Mouse (Mus musculus): ENCODE results near the gene Tgm4.

The Tgm4 gene

DNA sequence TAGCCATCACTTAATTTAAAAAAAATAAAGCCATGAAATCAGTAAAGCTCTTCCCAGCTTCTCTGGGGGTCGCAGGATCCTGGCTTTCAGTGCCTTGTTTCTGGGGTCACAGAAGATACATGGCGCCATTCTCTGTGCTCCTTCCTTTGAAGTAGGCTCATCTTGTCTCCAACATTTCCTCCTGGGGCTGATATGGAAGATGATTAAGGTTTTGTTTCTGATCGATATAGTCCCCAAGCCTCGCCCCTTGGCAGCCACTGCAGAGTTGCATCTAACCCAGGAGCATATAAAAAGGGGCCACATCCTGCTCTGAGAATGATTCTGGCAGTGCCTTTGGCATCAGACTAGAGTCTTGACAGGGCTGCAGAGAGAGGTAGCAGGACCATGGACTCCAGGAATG lies at the start of gene Tgm4:
Tgm4 (plus strand) TSS at position 301 of the 400 bp plus-strand sequence.
- no peak for DNase-seq (ENCODE audit: low read depth)

DNA sequence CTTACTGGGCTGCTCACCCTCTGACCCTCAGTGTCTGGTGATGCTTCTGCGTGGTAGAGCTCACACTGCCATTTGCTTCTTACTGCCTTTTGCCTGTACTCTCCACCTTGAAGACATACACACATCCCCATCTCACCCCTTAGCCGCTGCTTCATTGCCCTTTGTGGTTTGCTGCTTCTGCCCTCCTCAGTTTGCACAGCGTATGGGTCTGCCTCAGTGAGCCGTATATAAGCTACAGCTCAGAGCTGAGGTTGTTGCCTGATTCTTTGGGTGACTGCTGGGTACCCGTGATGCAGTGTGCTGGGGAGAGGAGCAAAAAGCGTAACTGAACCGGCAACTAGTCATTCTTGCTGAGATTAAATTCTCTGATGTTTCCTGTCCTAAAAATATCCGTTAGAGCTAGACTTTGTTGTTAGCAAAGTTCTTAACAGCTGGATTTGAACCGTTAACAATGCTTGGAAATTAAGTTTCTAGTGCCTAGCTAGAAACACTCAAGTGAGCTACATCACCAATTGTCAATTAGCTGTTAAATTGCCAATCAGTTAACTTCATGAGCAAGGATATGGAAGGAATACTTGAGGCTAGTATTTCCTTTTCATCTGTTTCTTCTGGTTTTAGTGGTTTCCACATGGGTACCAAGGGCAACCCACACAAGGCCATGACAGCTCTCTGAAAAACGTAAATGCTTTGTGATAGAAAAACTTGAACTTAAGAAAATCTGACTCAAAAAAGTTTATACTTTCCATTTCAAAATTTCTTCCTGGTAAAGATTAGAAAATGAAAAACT lies 35.9 kb upstream of the Tgm4 start:
- DNase-seq (ENCODE audit: low read depth): no peak

DNA sequence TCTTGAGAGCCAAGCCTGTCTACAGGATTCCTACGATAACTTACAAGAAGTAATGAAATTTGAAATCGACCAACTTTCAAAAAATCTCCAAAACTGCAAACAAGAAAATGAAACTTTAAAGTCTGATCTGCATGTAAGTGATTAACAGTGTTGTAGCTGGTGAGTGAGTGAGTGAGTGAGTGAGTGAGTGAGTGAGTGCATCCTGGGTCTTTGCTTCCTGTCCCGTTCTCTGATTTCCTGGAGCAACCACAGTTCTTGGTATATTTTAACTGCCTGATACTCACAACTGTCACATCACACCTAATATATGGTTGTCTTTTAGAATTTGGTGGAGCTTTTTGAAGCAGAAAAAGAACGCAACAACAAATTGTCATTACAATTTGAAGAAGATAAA lies 35.3 kb upstream of the Tgm4 start:
- DNase-seq (ENCODE audit: low read depth): no peak

DNA sequence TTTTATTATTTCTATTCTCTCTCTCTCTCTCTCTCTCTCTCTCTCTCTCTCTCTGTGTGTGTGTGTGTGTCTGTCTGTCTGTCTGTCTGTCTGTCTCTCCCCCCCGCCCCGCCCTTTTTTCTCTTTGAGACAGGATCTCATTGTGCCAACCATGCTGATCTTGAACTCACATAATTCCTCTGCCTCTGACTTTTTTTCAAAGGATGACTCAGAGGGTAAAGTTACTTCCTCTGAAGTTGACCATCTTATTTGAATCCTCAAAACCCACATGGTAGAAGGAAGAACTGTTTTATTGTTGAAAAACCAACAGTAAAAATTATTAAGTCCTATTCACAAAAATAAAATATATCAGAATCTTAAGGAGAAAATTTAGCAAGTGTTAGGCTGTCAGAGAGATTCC lies 29.8 kb upstream of the Tgm4 start:
- DNase-seq (ENCODE audit: low read depth): no peak

DNA sequence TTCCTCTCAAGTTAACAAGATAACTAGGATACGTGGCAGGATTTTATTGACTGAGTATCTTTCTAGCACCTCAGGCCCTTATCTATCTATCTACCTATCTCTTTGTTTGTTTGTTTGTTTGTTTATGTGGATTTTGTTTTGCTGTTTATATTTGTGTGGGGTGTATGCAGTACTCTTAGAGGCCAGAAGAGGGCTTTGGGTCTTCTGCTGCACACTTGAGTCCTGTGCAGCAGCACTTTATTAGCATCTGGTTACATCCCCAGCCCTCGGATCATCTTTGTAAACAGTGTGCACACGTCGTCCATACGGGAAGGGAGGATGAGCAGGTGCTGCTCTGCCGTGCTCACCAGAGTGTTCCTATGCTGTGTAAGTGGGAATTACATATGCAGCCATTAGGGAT lies 28.5 kb upstream of the Tgm4 start:
- peak; percentile 25 for DNase-seq (ENCODE audit: low read depth)

DNA sequence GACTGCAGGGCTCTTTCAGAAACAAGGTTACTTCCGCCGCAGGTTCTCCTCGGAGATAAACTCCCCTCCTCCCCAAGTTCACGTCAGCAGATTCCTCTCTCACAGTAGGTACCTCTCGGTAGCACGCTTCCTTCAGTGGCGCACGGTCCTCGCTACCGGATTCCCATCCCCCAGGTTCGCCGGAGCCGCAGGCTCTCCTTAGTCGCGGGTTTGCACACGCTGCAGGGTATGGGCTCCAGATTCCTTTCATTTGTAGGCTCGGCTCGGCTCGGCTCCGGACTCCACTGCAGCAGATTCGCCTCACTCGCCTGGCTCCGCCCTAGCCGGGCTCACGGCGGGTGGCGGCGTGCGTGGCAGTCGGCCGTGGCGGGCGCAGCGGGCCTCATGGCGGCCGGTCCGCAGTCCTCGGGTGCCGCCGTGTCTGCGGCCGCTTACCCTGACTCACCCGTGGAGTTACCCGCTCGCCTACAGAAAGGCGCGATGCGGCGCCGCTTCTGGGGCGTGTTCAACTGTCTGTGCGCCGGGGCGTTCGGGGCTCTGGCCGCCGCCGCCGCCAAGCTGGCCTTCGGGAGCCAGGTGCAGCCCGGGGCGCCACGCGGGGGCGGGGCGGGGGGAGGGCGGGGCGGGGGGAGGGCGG lies 13.4 kb upstream of the Tgm4 start, which contains the start of gene Tmem42:
Tmem42 (plus strand) TSS at position 332 of the 637 bp plus-strand sequence.
- peak; percentile 88 for DNase-seq (ENCODE audit: low read depth)

DNA sequence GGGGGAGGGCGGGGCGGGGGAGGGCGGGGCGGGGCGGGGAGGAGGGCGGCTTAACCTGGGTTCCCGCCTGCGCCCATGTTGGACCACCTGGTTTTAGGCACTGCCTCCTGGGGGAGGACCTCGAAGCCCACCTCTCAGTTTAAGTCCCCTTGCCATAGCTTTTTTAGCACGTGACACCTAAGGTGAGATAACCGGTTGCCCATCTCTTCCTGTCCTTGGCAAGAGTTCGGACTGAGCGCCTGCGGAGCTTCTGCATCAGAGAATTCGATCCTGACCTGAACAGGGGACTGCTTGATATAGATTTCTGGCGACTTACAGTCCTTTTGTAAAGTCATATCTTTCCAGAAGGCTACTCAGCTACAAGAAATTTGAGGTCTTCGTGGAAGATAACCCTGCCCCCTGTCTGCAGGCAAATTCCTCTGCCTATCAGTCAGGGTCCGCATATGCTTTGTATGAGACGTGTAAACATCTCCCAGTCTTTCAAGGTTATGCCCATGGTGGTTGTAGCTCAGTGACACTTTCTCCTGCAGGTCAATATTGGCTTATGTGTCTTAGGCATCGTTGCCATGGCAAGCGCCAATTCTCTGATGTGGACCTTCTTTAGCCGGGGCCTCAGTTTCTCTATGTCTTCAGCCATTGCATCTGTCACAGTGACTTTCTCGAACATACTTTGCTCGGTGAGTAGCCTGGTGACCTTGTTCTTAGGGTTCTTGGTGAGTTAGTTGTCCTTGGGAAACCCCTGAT lies 12.7 kb upstream of the Tgm4 start:
- DNase-seq (ENCODE audit: low read depth): no peak

DNA sequence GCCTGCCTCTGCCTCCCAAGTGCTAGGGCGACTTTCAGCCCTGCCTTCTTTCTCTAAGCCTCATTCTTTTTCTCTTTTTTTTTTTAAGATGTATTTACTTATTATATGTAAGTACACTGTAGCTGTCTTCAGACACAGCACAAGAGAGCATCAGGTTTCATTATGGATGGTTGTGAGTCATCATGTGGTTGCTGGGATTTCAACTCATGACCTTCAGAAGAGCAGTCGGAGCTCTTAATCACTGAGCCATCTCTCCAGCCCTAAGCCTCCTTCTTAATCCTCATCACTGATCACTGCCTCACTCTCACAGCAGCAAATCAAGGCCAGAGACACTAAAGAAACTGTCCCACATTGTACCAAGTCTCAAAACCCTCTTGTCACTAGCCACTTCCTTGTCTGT lies 10.3 kb upstream of the Tgm4 start:
- DNase-seq (ENCODE audit: low read depth): peak; percentile 73

DNA sequence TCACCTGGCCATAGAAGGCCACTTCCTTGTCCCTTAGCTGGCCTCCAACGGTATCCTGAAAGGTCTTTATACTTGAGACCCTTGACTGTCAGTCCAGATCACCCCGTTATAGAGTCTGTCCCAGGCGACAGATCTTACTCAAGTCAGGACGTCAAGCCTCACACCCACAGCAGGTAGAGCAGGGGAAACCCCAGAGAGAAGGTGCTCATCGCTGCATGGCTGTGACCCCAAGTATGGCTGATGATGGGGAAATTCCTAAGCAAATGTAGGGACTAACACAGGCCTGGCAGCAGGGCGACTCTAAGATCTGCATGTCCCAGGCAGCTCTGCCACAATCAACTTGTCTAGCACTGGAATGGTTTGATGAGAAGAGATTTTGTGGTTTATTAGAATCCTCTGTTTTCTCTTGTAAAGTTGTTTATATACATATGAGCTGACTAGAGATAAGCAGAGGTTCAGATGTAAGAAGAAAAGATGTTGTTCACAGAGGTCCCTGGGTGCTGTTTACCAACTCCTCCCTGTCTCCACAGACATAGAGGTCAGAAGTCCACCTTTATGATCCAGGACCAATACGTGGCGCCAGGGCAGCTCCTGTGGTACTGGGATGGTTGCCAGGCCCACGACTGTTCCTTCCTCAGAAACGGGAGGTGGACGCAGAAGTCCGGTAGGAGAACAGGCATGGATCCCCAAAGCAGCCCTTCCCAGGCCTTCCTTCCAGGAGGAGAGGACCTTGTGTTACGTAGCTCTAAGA lies 2.9 kb upstream of the Tgm4 start:
- no peak for DNase-seq (ENCODE audit: low read depth)

DNA sequence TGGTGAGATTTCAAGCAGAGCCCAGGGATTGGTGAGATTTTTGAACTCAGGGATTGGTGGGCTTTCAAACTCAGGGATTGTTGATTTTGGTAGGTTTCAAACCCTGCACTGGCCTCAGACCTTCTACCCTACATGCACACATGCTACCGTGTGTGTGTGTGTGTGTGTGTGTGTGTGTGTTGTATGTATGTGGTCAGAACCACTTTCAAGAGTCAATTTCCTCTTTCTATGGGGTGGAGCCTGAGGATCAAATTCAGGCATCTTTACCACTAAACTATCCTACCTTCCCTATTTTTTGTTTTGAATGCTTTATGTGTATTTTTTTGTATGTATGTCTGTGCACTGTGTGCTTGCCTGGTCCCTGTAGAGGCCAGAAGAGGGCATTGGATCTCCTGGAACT lies 13.1 kb downstream of the Tgm4 start:
- DNase-seq (ENCODE audit: low read depth): no peak

DNA sequence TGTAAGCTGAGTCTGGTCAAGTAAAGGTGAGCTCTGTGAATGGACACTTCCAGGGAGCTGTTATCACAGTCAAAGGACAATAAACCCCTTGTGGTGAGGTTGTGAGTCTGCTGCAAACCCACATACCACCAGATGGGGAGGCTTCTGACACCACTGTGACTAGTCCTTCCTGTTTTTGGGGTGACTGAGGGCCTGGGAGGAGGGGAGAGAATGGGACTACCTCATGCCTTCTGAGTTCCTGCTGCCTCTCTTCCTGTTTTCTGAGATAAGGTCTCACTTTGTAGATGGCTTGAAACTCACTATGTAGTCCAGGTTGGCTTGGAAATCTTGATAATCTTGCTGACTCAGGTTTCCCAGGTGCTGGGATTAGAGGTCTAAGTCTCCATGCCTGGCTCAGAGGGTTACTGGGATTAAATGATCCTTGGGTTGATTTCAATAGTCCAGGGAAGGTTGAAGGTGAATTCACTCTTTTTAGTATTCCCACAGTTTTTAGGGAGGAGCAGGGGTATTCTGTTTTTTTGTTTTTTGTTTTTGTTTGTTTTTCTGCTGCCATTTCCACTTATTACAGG lies 24.3 kb downstream of the Tgm4 start:
- DNase-seq (ENCODE audit: low read depth): no peak

DNA sequence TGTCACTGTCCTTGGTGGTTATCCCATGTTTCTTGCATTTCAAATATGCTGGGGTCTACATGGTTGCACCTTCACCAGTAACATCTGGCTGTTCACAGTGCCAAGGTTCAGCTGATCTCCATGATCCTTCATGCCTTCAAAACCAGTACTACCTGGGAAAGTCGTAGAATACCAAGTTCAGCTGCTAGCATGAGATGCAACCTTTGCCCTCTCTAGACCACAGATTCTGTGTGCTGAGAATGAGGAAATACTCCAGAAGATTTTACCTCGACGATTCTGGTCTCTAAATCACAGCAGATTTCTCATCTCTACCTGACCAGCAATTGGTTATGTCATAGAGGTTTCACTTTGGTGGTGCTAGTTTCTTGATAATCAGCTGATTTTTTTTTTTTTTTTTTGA lies 25.6 kb downstream of the Tgm4 start:
- DNase-seq (ENCODE audit: low read depth): no peak

DNA sequence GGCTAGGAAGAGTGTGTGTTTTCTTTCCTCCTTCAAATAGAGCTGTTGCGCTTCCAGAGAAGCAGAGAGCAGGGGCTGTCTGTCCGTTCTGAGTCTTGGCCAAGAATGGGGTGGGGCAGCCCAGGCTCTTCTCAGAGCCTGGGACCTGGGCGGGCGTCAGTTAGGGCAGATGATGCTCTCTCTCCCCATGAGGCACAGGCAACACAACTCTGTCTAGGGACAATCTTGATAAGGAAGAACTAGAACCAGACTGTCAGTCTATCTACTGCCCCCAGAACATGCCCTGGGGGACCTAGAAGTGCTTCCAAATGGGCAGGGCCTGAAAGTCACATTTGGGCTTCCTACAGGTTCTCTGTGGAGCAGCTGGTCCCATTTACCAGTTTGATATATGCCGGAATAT lies 44.6 kb downstream of the Tgm4 start:
- DNase-seq (ENCODE audit: low read depth): no peak

DNA sequence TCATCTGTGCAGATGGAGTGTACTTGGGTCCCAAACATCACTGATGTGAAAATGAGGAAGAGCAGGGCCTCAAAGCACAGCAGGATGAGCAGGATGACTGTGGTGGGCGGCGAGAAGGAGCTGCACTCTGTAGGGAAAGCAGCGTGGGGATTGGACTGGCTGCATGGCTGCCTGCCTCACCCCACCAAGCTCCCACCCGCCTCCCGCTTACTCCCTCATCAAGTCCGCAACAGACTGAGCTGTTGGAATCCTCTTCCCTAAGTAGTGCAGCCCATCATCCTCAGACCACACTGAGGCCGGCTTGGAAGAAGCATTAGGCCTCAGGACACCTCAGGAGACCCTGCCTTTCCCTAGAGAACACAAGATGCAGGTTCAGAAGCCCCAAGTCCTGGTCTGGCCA lies 45.8 kb downstream of the Tgm4 start:
- no peak for DNase-seq (ENCODE audit: low read depth)

DNA sequence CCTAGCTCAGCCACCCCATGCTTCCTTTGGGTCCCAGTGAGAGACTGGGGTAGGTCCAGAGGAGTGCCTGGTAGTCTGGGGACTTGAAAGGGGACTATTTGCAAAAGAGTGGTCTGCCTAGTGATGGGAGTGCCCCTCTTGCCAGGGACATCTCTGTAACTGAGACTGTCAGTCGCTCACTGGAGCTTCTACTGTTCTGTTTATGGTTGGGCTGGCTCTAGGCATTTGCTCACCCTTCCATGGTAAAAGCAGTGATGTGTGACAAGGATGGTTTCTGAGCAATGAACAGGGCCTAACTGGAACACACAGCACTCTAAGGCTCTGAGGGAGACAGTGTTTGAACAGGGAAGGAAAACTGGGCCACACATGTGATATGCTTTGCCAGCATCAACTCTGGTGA lies 46.3 kb downstream of the Tgm4 start:
- DNase-seq (ENCODE audit: low read depth): no peak

DNA sequence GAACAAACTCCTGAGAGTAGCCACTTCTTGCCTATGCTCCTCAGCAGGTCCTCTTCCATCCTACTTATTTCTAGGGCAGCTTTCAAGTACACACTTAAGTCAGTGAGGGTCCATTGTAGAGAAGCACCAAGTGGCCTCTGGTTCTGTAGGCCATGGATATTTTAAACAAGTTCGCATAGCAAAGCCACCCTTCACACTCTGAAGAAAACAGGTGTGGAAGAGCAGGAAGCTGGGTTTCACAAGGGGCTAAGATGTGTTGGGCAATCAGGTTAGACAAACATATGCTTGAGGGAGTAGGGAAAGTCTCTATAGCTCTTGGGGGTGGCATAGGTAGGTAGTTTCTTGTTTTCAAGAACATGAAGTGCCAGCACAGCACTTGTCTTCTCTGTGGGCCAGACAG lies 50.8 kb downstream of the Tgm4 start:
- no peak for DNase-seq (ENCODE audit: low read depth)

DNA sequence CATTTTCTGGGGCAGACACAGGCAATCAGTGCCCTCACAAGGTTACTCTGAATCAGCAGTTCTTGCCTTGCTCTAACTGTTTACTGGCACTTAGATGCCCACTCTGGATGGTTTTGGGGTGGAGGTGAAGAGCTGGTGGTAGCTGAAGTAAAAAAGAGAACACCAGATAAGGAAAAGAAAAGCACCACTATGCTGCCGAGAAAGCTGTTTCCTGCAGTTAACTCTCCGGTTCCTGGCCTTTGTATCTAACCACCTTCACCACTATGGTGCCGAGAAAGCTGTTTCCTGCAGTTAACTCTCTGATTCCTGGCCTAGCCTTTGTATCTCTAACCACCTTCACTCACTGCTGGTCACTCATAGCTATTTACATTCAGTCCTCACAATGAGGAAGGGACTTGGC lies 53.0 kb downstream of the Tgm4 start:
- no peak for DNase-seq (ENCODE audit: low read depth)

DNA sequence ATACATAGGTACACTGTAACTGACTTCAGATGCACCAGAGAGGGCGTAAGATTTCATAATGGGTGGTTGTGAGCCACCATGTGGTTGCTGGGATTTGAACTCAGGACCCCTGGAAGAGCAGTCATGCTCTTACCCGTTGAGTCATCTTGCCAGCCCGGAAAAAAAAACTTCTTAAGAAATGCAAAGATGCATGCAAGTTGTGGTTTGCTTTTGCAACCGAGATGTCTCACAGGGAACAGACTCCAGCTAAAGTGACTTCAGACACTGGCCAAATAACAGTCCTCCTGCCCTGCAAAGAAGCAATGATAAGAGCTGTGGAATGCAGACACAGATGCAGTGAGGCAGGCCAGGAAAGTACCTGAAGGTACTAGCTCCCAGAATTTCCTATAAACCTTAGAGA lies 56.3 kb downstream of the Tgm4 start:
- peak; percentile 40 for DNase-seq (ENCODE audit: low read depth)

DNA sequence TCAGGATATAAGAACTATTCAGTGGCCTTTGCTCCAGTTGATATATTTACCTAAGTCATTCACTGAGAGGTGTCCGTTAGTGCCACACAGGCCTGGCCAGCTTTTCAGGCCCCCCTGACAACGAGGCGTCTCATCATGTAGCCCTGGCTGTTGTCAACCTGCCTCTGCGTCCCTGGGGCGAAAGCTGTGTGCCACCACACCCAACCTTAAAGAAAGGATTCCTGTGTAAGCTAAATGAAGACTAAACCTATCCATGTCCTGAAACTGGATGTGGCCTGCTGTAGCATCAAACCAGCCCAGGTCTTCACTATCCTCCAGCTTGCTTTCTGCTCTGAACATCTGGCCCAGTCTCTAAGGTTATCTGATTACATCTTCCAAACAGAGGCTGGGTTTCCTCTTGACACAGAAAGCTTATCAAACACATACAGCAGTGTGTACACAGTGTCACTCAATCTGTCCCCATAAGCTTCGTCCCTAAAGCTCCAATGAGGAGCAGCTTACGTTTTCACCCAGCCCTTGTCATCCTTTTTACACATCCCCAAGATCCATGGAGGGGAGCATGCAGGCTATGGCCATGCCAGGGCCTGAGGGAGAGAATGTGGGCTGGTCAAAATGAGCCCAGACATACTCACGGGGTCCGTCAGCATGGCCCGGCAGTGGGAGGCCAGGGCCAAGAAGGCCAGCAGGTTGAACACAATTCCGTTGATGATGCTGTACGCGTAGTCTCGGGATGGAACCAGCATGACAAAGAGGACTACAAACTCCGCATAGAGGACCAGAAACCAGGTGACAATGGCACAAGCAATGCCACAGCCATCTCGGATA lies 65.3 kb downstream of the Tgm4 start:
- DNase-seq (ENCODE audit: low read depth): no peak

DNA sequence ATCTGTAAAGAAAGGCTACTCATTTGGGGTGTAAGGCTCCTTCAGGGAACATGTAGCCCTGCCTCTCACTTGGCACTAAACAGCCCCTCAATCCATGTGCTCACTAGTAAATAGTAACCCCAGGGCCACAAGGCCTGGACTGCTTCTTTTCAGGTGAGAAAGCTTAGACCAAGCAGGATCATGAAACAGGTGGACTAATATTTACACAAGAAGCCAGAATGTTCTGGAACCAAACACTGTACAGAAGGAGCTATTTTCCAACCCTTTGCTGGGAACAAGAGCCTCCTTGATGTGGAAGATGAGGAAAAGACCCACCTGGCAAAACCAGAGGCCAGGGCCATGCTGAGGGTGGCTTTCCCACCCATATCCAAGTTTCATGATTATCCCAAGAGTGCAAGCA lies 68.9 kb downstream of the Tgm4 start:
- DNase-seq (ENCODE audit: low read depth): no peak

DNA sequence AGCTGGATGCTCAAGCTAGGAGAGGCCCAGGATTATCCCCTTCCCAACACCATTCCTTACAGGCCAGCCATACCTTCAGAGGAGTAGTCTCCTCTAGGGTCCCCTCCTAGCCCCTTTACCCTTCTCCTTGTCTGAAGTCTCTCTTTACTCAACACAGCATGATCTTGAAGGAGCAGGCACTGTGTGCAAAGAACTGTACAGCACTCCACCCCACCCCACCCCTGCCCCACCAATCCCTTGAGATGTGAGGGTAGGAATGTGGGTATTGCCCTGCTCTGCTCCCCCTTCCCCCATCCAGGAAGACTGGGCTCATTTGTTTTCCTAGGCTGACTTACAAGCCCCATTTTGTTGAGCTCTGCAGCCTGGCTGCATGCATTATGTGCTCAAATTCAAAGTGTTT lies 69.8 kb downstream of the Tgm4 start:
- DNase-seq (ENCODE audit: low read depth): no peak

All from NIH3T3 (cell line).